Mouse (Mus musculus): ENCODE results near the gene Dpp3. TPM values are rescaled to one million over a fixed set of nuclear protein-coding genes. Genes with fewer than 3 reads are reported as not detected.
"Not testable (repeated sequence)": the region's sequence is repeated elsewhere in the genome, so short reads cannot be mapped to it uniquely, and the experiment has no call there.

Dpp3 gene
- polyA plus RNA-seq (2016; fragmentation: Nextera tagmentation; extraction: Ambion mirVana): 194 and 203 TPM in 2 replicates

- Histone ChIP-seq H3K9me3 (no peaks in the 10 kb centered on the region), H3K4me1 (peaks cover 25% of the 10 kb centered on the region), H3K27ac (replicated peaks) (peak within 1 kb of the TSS; percentile 89), H3K27me3 (replicated peaks; ENCODE audit: low read depth, poor library complexity, severe bottlenecking) (peaks cover 8% of the 10 kb centered on the region; the same call in 1 of the 2 replicates), H3K36me3 (replicated peaks) (peaks cover 38% of the 10 kb centered on the region), H3K4me3 (peak within 1 kb of the TSS; percentile 75)
- under 1% methylated on average over 32 of the region's 32 CpGs for WGBS
- peak; percentile 99 for DNase-seq (ENCODE audit: low spot score)
Observed at GRCm38 (mm10) chr19:4927904-4928531, at the start of gene Dpp3. TSS of gene Dpp3 (minus strand) at chr19:4928287.

- no peak overlapping the region for H3K4me3 ChIP-seq
- H3K4me1 ChIP-seq: peaks cover 2% of the 10 kb centered on the region
- no peak for DNase-seq (ENCODE audit: low spot score)
- 86% methylated on average over 2 of the region's 2 CpGs for WGBS
- H3K36me3 ChIP-seq (replicated peaks): peaks cover 39% of the 10 kb centered on the region
- H3K27ac ChIP-seq (replicated peaks): no peak overlapping the region
- no peaks in the 10 kb centered on the region for H3K9me3 ChIP-seq
- no peaks in the 10 kb centered on the region for H3K27me3 ChIP-seq (replicated peaks; ENCODE audit: low read depth, poor library complexity, severe bottlenecking)
Observed at GRCm38 (mm10) chr19:4968236-4968635, 40.1 kb upstream of the Dpp3 start.

- DNase-seq (ENCODE audit: low spot score): peak; percentile 90
- H3K4me3 ChIP-seq: peak within 1 kb of the TSS; percentile 77
- peak within 1 kb of the TSS; percentile 90 for H3K27ac ChIP-seq (replicated peaks)
- no peaks in the 10 kb centered on the region for H3K27me3 ChIP-seq (replicated peaks; ENCODE audit: low read depth, poor library complexity, severe bottlenecking)
- WGBS: under 1% methylated on average over 34 of the region's 34 CpGs
- no peaks in the 10 kb centered on the region for H3K9me3 ChIP-seq
- peaks cover 30% of the 10 kb centered on the region for H3K36me3 ChIP-seq (replicated peaks)
- peaks cover 8% of the 10 kb centered on the region for H3K4me1 ChIP-seq
Observed at GRCm38 (mm10) chr19:4961928-4962601, 34.0 kb upstream of the Dpp3 start, which contains the start of gene Mrpl11. TSS of gene Mrpl11 (plus strand) at chr19:4962147.

DNA sequence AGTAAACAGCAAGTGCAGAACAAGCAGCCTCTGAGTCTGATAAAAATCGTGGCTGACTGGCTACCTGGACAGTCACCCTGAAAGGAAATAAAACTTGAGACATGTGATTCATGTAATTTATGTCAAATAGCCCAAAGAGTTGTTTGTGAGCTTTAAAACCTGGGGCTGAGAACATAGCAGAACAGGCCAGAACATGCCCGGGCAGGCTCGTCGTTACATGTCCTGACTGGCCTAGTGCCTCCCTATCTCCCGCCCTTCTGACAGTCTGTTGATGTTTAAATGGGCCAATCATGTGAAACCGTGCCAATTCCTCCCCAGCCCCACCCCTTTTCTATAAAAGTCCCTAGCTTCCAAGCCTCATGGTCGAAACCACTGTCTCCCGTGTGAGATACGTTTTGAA is 20.6 kb upstream of the Dpp3 start:
- H3K36me3 ChIP-seq (replicated peaks); DNase-seq (ENCODE audit: low spot score); H3K4me1 ChIP-seq; H3K9me3 ChIP-seq; H3K4me3 ChIP-seq; H3K27ac ChIP-seq (replicated peaks); H3K27me3 ChIP-seq (replicated peaks; ENCODE audit: low read depth, poor library complexity, severe bottlenecking): not testable (repeated sequence)
- 88% methylated on average over 9 of the region's 9 CpGs for WGBS

GRCm38 (mm10) chr19:4945540-4945939 is 17.5 kb upstream of the Dpp3 start:
- Histone ChIP-seq H3K27ac (replicated peaks) (no peak overlapping the region), H3K4me1 (peaks cover 30% of the 10 kb centered on the region), H3K4me3 (no peak overlapping the region), H3K27me3 (replicated peaks; ENCODE audit: low read depth, poor library complexity, severe bottlenecking) (peaks cover 32% of the 10 kb centered on the region), H3K9me3 (no peaks in the 10 kb centered on the region), H3K36me3 (replicated peaks) (no peaks in the 10 kb centered on the region)
- WGBS: 47% methylated on average over 6 of the region's 6 CpGs
- DNase-seq (ENCODE audit: low spot score): no peak

GRCm38 (mm10) chr19:4943253-4943588 is 15.1 kb upstream of the Dpp3 start:
- Histone ChIP-seq H3K36me3 (replicated peaks) (no peaks in the 10 kb centered on the region), H3K27ac (replicated peaks) (peak overlapping the region; percentile 69), H3K4me3 (peak overlapping the region; percentile 78), H3K9me3 (no peaks in the 10 kb centered on the region), H3K4me1 (peaks cover 34% of the 10 kb centered on the region), H3K27me3 (replicated peaks; ENCODE audit: low read depth, poor library complexity, severe bottlenecking) (peaks cover 34% of the 10 kb centered on the region)
- no peak for DNase-seq (ENCODE audit: low spot score)
- whole genome bisulfite sequencing: 7% methylated on average over 13 of the region's 13 CpGs

- peak; percentile 93 for DNase-seq (ENCODE audit: low spot score)
- Histone ChIP-seq H3K27ac (replicated peaks) (peak within 1 kb of the TSS; percentile 69), H3K36me3 (replicated peaks) (no peaks in the 10 kb centered on the region), H3K27me3 (replicated peaks; ENCODE audit: low read depth, poor library complexity, severe bottlenecking) (peaks cover 34% of the 10 kb centered on the region), H3K4me3 (peak within 1 kb of the TSS; percentile 78), H3K9me3 (no peaks in the 10 kb centered on the region), H3K4me1 (peaks cover 34% of the 10 kb centered on the region)
- under 1% methylated on average over 53 of the region's 55 CpGs for WGBS
Observed at GRCm38 (mm10) chr19:4942551-4943252, 14.6 kb upstream of the Dpp3 start, which contains the start of gene Peli3. TSS of gene Peli3 (minus strand) at chr19:4943127.

- no peak for DNase-seq (ENCODE audit: low spot score)
- peaks cover 22% of the 10 kb centered on the region for H3K27me3 ChIP-seq (replicated peaks; ENCODE audit: low read depth, poor library complexity, severe bottlenecking)
- H3K9me3 ChIP-seq: no peaks in the 10 kb centered on the region
- no peaks in the 10 kb centered on the region for H3K36me3 ChIP-seq (replicated peaks)
- H3K27ac ChIP-seq (replicated peaks): no peak overlapping the region
- peaks cover 15% of the 10 kb centered on the region for H3K4me1 ChIP-seq
- no peak overlapping the region for H3K4me3 ChIP-seq
- WGBS: 86% methylated on average over 17 of the region's 17 CpGs
Observed at GRCm38 (mm10) chr19:4937444-4938310, 9.6 kb upstream of the Dpp3 start.

DNA sequence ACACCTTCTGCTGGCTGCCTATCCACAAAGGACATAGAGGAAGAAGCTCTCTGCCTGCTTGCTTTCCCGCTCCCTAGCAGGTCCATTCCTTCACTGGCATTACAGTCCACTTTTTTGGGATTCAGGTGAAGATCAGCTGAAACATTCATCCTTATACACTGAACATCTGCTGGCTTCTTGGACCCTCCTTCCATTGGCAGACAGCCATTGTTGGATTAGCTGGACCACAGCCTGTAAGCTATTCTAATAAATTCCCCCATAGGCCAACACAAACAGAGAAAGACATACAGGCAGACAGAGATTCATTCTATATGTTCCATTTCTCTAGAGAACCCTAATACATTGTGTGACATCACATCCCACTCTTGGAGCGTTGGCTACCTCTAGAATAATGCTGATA is 8.8 kb upstream of the Dpp3 start:
- WGBS: 89% methylated on average over 2 of the region's 2 CpGs
- peaks cover 22% of the 10 kb centered on the region for H3K27me3 ChIP-seq (replicated peaks; ENCODE audit: low read depth, poor library complexity, severe bottlenecking)
- H3K27ac ChIP-seq (replicated peaks): no peak overlapping the region
- no peaks in the 10 kb centered on the region for H3K36me3 ChIP-seq (replicated peaks)
- H3K4me1 ChIP-seq: peaks cover 7% of the 10 kb centered on the region
- no peaks in the 10 kb centered on the region for H3K9me3 ChIP-seq
- no peak for DNase-seq (ENCODE audit: low spot score)
- H3K4me3 ChIP-seq: no peak overlapping the region

- DNase-seq (ENCODE audit: low spot score): peak; percentile 21
- H3K4me1 ChIP-seq: peaks cover 25% of the 10 kb centered on the region
- peak overlapping the region; percentile 89 for H3K27ac ChIP-seq (replicated peaks)
- no peaks in the 10 kb centered on the region for H3K9me3 ChIP-seq
- H3K4me3 ChIP-seq: peak overlapping the region; percentile 75
- peaks cover 8% of the 10 kb centered on the region; the same call in 1 of the 2 replicates for H3K27me3 ChIP-seq (replicated peaks; ENCODE audit: low read depth, poor library complexity, severe bottlenecking)
- peaks cover 31% of the 10 kb centered on the region for H3K36me3 ChIP-seq (replicated peaks)
- 67% methylated on average over 5 of the region's 5 CpGs for WGBS
Observed at GRCm38 (mm10) chr19:4928781-4929180, 694 bp upstream of the Dpp3 start.

GRCm38 (mm10) chr19:4925121-4925860 is 2.8 kb downstream of the Dpp3 start:
- no peak for DNase-seq (ENCODE audit: low spot score)
- H3K36me3 ChIP-seq (replicated peaks): peaks cover 65% of the 10 kb centered on the region
- no peaks in the 10 kb centered on the region for H3K9me3 ChIP-seq
- H3K4me1 ChIP-seq: peaks cover 25% of the 10 kb centered on the region
- no peak overlapping the region for H3K4me3 ChIP-seq
- 97% methylated on average over 11 of the region's 11 CpGs for WGBS
- H3K27me3 ChIP-seq (replicated peaks; ENCODE audit: low read depth, poor library complexity, severe bottlenecking): no peaks in the 10 kb centered on the region
- H3K27ac ChIP-seq (replicated peaks): no peak overlapping the region

All from embryonic facial prominence, embryonic 10.5 days (tissue).